ENCODE assay signal across 15 mouse cellular contexts in genomic region chr11:98599291-98599690, GRCm38 (mm10). TPM values are rescaled to one million over a fixed set of nuclear protein-coding genes. Genes with fewer than 3 reads are reported as not detected.
DNase-seq lines count a peak whose midpoint lies in the region; ATAC-seq lines count a peak whose summit lies in the region.
"Had no signal": no experiment of that assay in that cellular context is flagged by ENCODE, and none has a peak within 500 bp of the region (broad histone marks: within the 10 kb centered on the region; RNA-seq: fewer than 3 reads in every experiment).

No protein-coding gene starts in this region.

- H3K4me2 ChIP-seq in heart, embryonic 15.5 days = peak overlapping the region; percentile 27
- H3K4me2 ChIP-seq in neural tube, embryonic 12.5 days (replicated peaks) = 0 out of 2 replicates have a peak overlapping the region, but pooled peaks have one; percentile 7
- H3K4me2 ChIP-seq in forebrain, embryonic 13.5 days = peak overlapping the region; percentile 24
- H3K4me2 ChIP-seq in intestine, embryonic 16.5 days (ENCODE audit: low read depth, low read length) = no peak overlapping the region

- DNase-seq in heart, adult 18-20 months = no peak
- DNase-seq in neural tube, embryonic 10.5 days (ENCODE audit: extremely low spot score, low spot score) = no peak
- DNase-seq in testis, postnatal 10 days (ENCODE audit: low spot score) = peak; percentile 48
- no peak for DNase-seq in kidney, postnatal 10 days
- DNase-seq: kidney, adult 11 months; lung, adult 2 months; midbrain, embryonic 14.5 days had no signal

- no peak overlapping the region for H3K4me3 ChIP-seq in heart, embryonic 15.5 days
- H3K4me3 ChIP-seq in neural tube, embryonic 12.5 days = no peak overlapping the region
- H3K4me3 ChIP-seq in forebrain, embryonic 13.5 days = no peak overlapping the region
- H3K4me3 ChIP-seq in intestine, embryonic 16.5 days (ENCODE audit: low read length) = no peak overlapping the region
- H3K4me3 ChIP-seq: embryonic facial prominence, embryonic 13.5 days had no signal

- no peaks in the 10 kb centered on the region for H3K9me3 ChIP-seq in heart, embryonic 15.5 days (replicated peaks)
- no peaks in the 10 kb centered on the region for H3K9me3 ChIP-seq in neural tube, embryonic 12.5 days
- no peaks in the 10 kb centered on the region for H3K9me3 ChIP-seq in forebrain, embryonic 13.5 days (replicated peaks)
- H3K9me3 ChIP-seq in intestine, embryonic 16.5 days (ENCODE audit: control insufficient read depth, low read length) = no peaks in the 10 kb centered on the region
- H3K9me3 ChIP-seq: embryonic facial prominence, embryonic 13.5 days had no signal

- no peak for ATAC-seq in heart, embryonic 15.5 days (replicated peaks; ENCODE audit: insufficient number of reproducible peaks, insufficient read depth, low FRiP score, low read depth)
- no peak for ATAC-seq in neural tube, embryonic 12.5 days (ENCODE audit: low FRiP score, low read depth)
- no peak for ATAC-seq in forebrain, embryonic 13.5 days
- no peak for ATAC-seq in intestine, embryonic 16.5 days

- H3K27ac ChIP-seq in heart, embryonic 15.5 days = no peak overlapping the region
- no peak overlapping the region for H3K27ac ChIP-seq in neural tube, embryonic 12.5 days
- H3K27ac ChIP-seq in forebrain, embryonic 13.5 days = no peak overlapping the region
- H3K27ac ChIP-seq in intestine, embryonic 16.5 days (ENCODE audit: low read length) = no peak overlapping the region
- H3K27ac ChIP-seq: embryonic facial prominence, embryonic 13.5 days; layer of hippocampus, adult 2 months had no signal

- peaks cover 20% of the 10 kb centered on the region for H3K27me3 ChIP-seq in heart, embryonic 15.5 days
- H3K27me3 ChIP-seq in neural tube, embryonic 12.5 days (replicated peaks) = peaks cover 21% of the 10 kb centered on the region
- peaks cover 35% of the 10 kb centered on the region for H3K27me3 ChIP-seq in forebrain, embryonic 13.5 days
- H3K27me3 ChIP-seq in intestine, embryonic 16.5 days (replicated peaks; ENCODE audit: control insufficient read depth, insufficient read depth, low read length) = peaks cover 10% of the 10 kb centered on the region; the same call in 1 of the 2 replicates

- no peaks in the 10 kb centered on the region for H3K36me3 ChIP-seq in heart, embryonic 15.5 days
- H3K36me3 ChIP-seq in neural tube, embryonic 12.5 days = no peaks in the 10 kb centered on the region
- H3K36me3 ChIP-seq in forebrain, embryonic 13.5 days (ENCODE audit: poor library complexity, severe bottlenecking) = no peaks in the 10 kb centered on the region
- no peaks in the 10 kb centered on the region for H3K36me3 ChIP-seq in intestine, embryonic 16.5 days (ENCODE audit: control insufficient read depth, insufficient read depth, low read length)
- H3K36me3 ChIP-seq: embryonic facial prominence, embryonic 13.5 days had no signal

- no peak overlapping the region for H3K9ac ChIP-seq in heart, embryonic 15.5 days
- no peak overlapping the region for H3K9ac ChIP-seq in neural tube, embryonic 12.5 days
- H3K9ac ChIP-seq in forebrain, embryonic 13.5 days = 0 out of 2 replicates have a peak overlapping the region, but pooled peaks have one; percentile 16
- H3K9ac ChIP-seq in intestine, embryonic 16.5 days (ENCODE audit: low read depth, low read length) = no peak overlapping the region
- H3K9ac ChIP-seq: embryonic facial prominence, embryonic 13.5 days had no signal

- WGBS in heart, embryonic 15.5 days = 25% methylated on average over 18 of the region's 18 CpGs
- WGBS in neural tube, embryonic 12.5 days = 44% methylated on average over 18 of the region's 18 CpGs
- WGBS in forebrain, embryonic 13.5 days = 42% methylated on average over 18 of the region's 18 CpGs
- 41% methylated on average over 18 of the region's 18 CpGs for WGBS in intestine, embryonic 16.5 days

- peaks cover 30% of the 10 kb centered on the region for H3K4me1 ChIP-seq in heart, embryonic 15.5 days (replicated peaks)
- H3K4me1 ChIP-seq in neural tube, embryonic 12.5 days = peaks cover 4% of the 10 kb centered on the region; the same call in 1 of the 2 replicates
- H3K4me1 ChIP-seq in forebrain, embryonic 13.5 days = peaks cover 10% of the 10 kb centered on the region; the same call in 1 of the 2 replicates
- H3K4me1 ChIP-seq in intestine, embryonic 16.5 days (ENCODE audit: control insufficient read depth, insufficient read depth, low read length) = peaks cover 6% of the 10 kb centered on the region; the same call in 1 of the 2 replicates

RNA-seq across cellular contexts. Expression of gene Lrrc3c, which starts 1.2 kb away (rescaled TPM):
- polyA plus RNA-seq in heart, embryonic 15.5 days (2015; fragmentation: Nextera tagmentation; extraction: Ambion mirVana) = not detected in 2 replicates
- total RNA-seq in heart, adult 18-20 months (2021) = not detected
- polyA plus RNA-seq in neural tube, embryonic 12.5 days (2016; fragmentation: Nextera tagmentation; extraction: Ambion mirVana) = not detected in 2 replicates
- polyA plus RNA-seq in forebrain, embryonic 13.5 days (2015; fragmentation: Nextera tagmentation; extraction: Ambion mirVana) = not detected in 2 replicates
- not detected in 2 replicates for polyA plus RNA-seq in intestine, embryonic 16.5 days (2015; fragmentation: Nextera tagmentation; extraction: Ambion mirVana)
- total RNA-seq: layer of hippocampus, adult 2 months had no signal
- polyA plus RNA-seq: embryonic facial prominence, embryonic 13.5 days; limb, embryonic 11.5 days; lung, adult 2 months; midbrain, embryonic 14.5 days; testis, adult 2 months had no signal

RNA-seq across cellular contexts. Expression of gene Ormdl3, which starts 12.1 kb away (rescaled TPM):
- polyA plus RNA-seq in heart, embryonic 15.5 days (2015; fragmentation: Nextera tagmentation; extraction: Ambion mirVana) = 55.6 and 68.0 TPM in 2 replicates
- total RNA-seq in heart, adult 18-20 months (2021) = 10 to 100 TPM; 42.6 to 47.5 TPM
- polyA plus RNA-seq in neural tube, embryonic 12.5 days (2016; fragmentation: Nextera tagmentation; extraction: Ambion mirVana) = 70.4 and 72.2 TPM in 2 replicates
- polyA plus RNA-seq in forebrain, embryonic 13.5 days (2015; fragmentation: Nextera tagmentation; extraction: Ambion mirVana) = 77.3 and 88.0 TPM in 2 replicates
- polyA plus RNA-seq in intestine, embryonic 16.5 days (2015; fragmentation: Nextera tagmentation; extraction: Ambion mirVana) = 62.9 and 65.2 TPM in 2 replicates

RNA-seq across cellular contexts. Expression of gene Gm12355, which starts 26.2 kb away (rescaled TPM):
- polyA plus RNA-seq in heart, embryonic 15.5 days (2015; fragmentation: Nextera tagmentation; extraction: Ambion mirVana) = 0.14 and 0.96 TPM in 2 replicates
- 10 to 100 TPM in 1 of 2 experiments, 1 to 10 TPM in 1; 6.6 to 10.4 TPM for total RNA-seq in heart, adult 18-20 months (2021)
- 0.82 and 1.0 TPM in 2 replicates for polyA plus RNA-seq in neural tube, embryonic 12.5 days (2016; fragmentation: Nextera tagmentation; extraction: Ambion mirVana)
- polyA plus RNA-seq in forebrain, embryonic 13.5 days (2015; fragmentation: Nextera tagmentation; extraction: Ambion mirVana) = 1.2 and 1.3 TPM in 2 replicates
- polyA plus RNA-seq in intestine, embryonic 16.5 days (2015; fragmentation: Nextera tagmentation; extraction: Ambion mirVana) = 0.33 and 0.57 TPM in 2 replicates
- polyA plus RNA-seq: lung, adult 2 months had no signal

RNA-seq across cellular contexts. Expression of gene Gsdma3, which starts 26.9 kb away (rescaled TPM):
- not detected in 2 replicates for polyA plus RNA-seq in heart, embryonic 15.5 days (2015; fragmentation: Nextera tagmentation; extraction: Ambion mirVana)
- 1 to 10 TPM; 3.0 to 3.1 TPM for total RNA-seq in heart, adult 18-20 months (2021)
- polyA plus RNA-seq in neural tube, embryonic 12.5 days (2016; fragmentation: Nextera tagmentation; extraction: Ambion mirVana) = not detected in 2 replicates
- polyA plus RNA-seq in forebrain, embryonic 13.5 days (2015; fragmentation: Nextera tagmentation; extraction: Ambion mirVana) = not detected in 2 replicates
- polyA plus RNA-seq in intestine, embryonic 16.5 days (2015; fragmentation: Nextera tagmentation; extraction: Ambion mirVana) = not detected in 2 replicates
- total RNA-seq: layer of hippocampus, adult 2 months had no signal
- polyA plus RNA-seq: embryonic facial prominence, embryonic 13.5 days; limb, embryonic 11.5 days; lung, adult 2 months; midbrain, embryonic 14.5 days had no signal

RNA-seq across cellular contexts. Expression of gene Gsdma2, which starts 47.3 kb away (rescaled TPM):
- not detected in 2 replicates for polyA plus RNA-seq in heart, embryonic 15.5 days (2015; fragmentation: Nextera tagmentation; extraction: Ambion mirVana)
- total RNA-seq in heart, adult 18-20 months (2021) = not detected
- polyA plus RNA-seq in neural tube, embryonic 12.5 days (2016; fragmentation: Nextera tagmentation; extraction: Ambion mirVana) = not detected in 2 replicates
- polyA plus RNA-seq in forebrain, embryonic 13.5 days (2015; fragmentation: Nextera tagmentation; extraction: Ambion mirVana) = not detected in 2 replicates
- 0.58 and 0.93 TPM in 2 replicates for polyA plus RNA-seq in intestine, embryonic 16.5 days (2015; fragmentation: Nextera tagmentation; extraction: Ambion mirVana)
- total RNA-seq: layer of hippocampus, adult 2 months had no signal
- polyA plus RNA-seq: embryonic facial prominence, embryonic 13.5 days; limb, embryonic 11.5 days; lung, adult 2 months; midbrain, embryonic 14.5 days had no signal
